Mouse (Mus musculus): ENCODE measurements at regions not wholly inside any gene's neighbourhood (a gene's known extent, or its start where the extent isn't known, plus 50 kb on each side); places are given as distances from the start of the nearest gene placed in this dataset.
A peak's percentile ranks its signal among the peaks of the same experiment; 100 is the strongest.
"Not testable (repeated sequence)": the region's sequence is repeated elsewhere in the genome, so short reads cannot be mapped to it uniquely, and the experiment has no call there.

GRCm38 (mm10) chr15:90882349-90882748, 167.4 kb downstream of the Kif21a start:
- H3K36me3 ChIP-seq (ENCODE audit: insufficient read depth, low read length); H3K9me3 ChIP-seq (ENCODE audit: low read length); H3K4me1 ChIP-seq (replicated peaks; ENCODE audit: low read depth, low read length); H3K27me3 ChIP-seq (ENCODE audit: insufficient read depth, low read length); H3K4me3 ChIP-seq (replicated peaks; ENCODE audit: low read length): not testable (repeated sequence)

DNA sequence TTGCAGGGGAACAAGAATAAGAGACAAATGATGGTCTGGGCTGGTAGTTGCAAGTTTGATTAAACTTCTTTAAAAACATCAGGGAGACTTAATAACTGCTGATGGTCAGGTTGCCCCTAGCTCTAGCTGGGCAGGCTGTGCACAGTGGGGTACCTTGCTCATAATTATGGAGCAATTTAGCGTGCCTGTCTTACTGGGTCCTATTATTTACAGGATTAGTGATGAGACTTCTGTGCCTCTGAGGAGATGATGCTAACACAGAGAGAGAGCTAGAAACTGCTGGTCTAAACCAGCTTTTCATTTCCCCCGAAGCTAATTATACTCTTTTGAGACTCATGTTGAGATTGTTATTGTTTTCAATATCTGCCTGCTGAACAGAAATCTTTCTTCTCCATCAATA, 180.3 kb downstream of the Kif21a start:
- TF ChIP-seq POU5F1 (IDR thresholded peaks at IDR 0.05; ENCODE audit: borderline replicate concordance, low read length) (no peak), NANOG (IDR thresholded peaks at IDR 0.05; ENCODE audit: borderline replicate concordance, low read length) (no peak), CTCF (conservative IDR thresholded peaks at IDR 0.05; ENCODE audit: low read length) (no peak)
- Histone ChIP-seq H3K27me3 (ENCODE audit: insufficient read depth, low read length) (no peaks in the 10 kb centered on the region), H3K4me3 (replicated peaks; ENCODE audit: low read length) (no peak overlapping the region), H3K9me3 (ENCODE audit: low read length) (no peaks in the 10 kb centered on the region), H3K36me3 (ENCODE audit: insufficient read depth, low read length) (no peaks in the 10 kb centered on the region), H3K4me1 (replicated peaks; ENCODE audit: low read depth, low read length) (no peaks in the 10 kb centered on the region)

- H3K36me3 ChIP-seq (ENCODE audit: insufficient read depth, low read length); H3K4me1 ChIP-seq (replicated peaks; ENCODE audit: low read depth, low read length); H3K4me3 ChIP-seq (replicated peaks; ENCODE audit: low read length); H3K27me3 ChIP-seq (ENCODE audit: insufficient read depth, low read length); H3K9me3 ChIP-seq (ENCODE audit: low read length): not testable (repeated sequence)
Measured at GRCm38 (mm10) chr15:90853763-90854162, 174.5 kb upstream of the Cpne8 start.

GRCm38 (mm10) chr15:90851991-90852390, 172.8 kb upstream of the Cpne8 start:
- H3K27me3 ChIP-seq (ENCODE audit: insufficient read depth, low read length) = no peaks in the 10 kb centered on the region
- no peak overlapping the region for H3K4me3 ChIP-seq (replicated peaks; ENCODE audit: low read length)
- H3K9me3 ChIP-seq (ENCODE audit: low read length) = no peaks in the 10 kb centered on the region
- no peaks in the 10 kb centered on the region for H3K36me3 ChIP-seq (ENCODE audit: insufficient read depth, low read length)
- TF ChIP-seq CTCF (conservative IDR thresholded peaks at IDR 0.05; ENCODE audit: low read length) (no peak), POU5F1 (IDR thresholded peaks at IDR 0.05; ENCODE audit: borderline replicate concordance, low read length) (no peak), NANOG (IDR thresholded peaks at IDR 0.05; ENCODE audit: borderline replicate concordance, low read length) (no peak)
- H3K4me1 ChIP-seq (replicated peaks; ENCODE audit: low read depth, low read length) = no peaks in the 10 kb centered on the region

- Histone ChIP-seq H3K36me3 (ENCODE audit: insufficient read depth, low read length) (no peaks in the 10 kb centered on the region), H3K9me3 (ENCODE audit: low read length) (no peaks in the 10 kb centered on the region), H3K4me1 (replicated peaks; ENCODE audit: low read depth, low read length) (no peaks in the 10 kb centered on the region), H3K27me3 (ENCODE audit: insufficient read depth, low read length) (no peaks in the 10 kb centered on the region), H3K4me3 (replicated peaks; ENCODE audit: low read length) (no peak overlapping the region)
- TF ChIP-seq CTCF (conservative IDR thresholded peaks at IDR 0.05; ENCODE audit: low read length) (peak; percentile 53), POU5F1 (IDR thresholded peaks at IDR 0.05; ENCODE audit: borderline replicate concordance, low read length) (no peak)
Measured at GRCm38 (mm10) chr15:90841471-90841870, 162.2 kb upstream of the Cpne8 start.

GRCm38 (mm10) chr15:90835586-90835985, 156.4 kb upstream of the Cpne8 start:
- Histone ChIP-seq H3K9me3 (ENCODE audit: low read length) (peaks cover 10% of the 10 kb centered on the region), H3K4me3 (replicated peaks; ENCODE audit: low read length) (no peak overlapping the region), H3K27me3 (ENCODE audit: insufficient read depth, low read length) (no peaks in the 10 kb centered on the region), H3K4me1 (replicated peaks; ENCODE audit: low read depth, low read length) (no peaks in the 10 kb centered on the region), H3K36me3 (ENCODE audit: insufficient read depth, low read length) (no peaks in the 10 kb centered on the region)
- TF ChIP-seq NANOG (IDR thresholded peaks at IDR 0.05; ENCODE audit: borderline replicate concordance, low read length) (no peak), CTCF (conservative IDR thresholded peaks at IDR 0.05; ENCODE audit: low read length) (no peak), POU5F1 (IDR thresholded peaks at IDR 0.05; ENCODE audit: borderline replicate concordance, low read length) (no peak)

GRCm38 (mm10) chr15:90827816-90828215, 148.6 kb upstream of the Cpne8 start:
- no peaks in the 10 kb centered on the region for H3K36me3 ChIP-seq (ENCODE audit: insufficient read depth, low read length)

DNA sequence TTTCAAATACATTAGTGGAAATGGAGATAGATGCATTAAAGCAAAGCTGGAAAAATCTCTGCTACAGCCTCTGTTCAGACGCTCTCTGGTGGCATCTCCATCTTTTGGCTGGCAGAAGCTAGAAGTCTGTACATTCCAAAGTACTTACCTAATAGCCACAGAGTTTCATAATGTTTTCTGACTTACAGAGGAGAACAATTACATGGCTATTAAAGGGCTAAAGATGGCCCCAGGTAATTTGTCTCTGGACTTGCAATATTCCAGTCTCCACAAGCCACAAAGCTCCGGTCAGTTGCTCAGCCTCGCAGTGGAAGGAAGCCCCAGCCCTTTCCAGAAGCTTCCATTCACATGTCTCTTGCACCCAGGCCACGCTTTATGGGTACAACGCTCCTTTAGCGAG, 143.1 kb upstream of the Cpne8 start:
- TF ChIP-seq CTCF (conservative IDR thresholded peaks at IDR 0.05; ENCODE audit: low read length) (no peak), POU5F1 (IDR thresholded peaks at IDR 0.05; ENCODE audit: borderline replicate concordance, low read length) (no peak), NANOG (IDR thresholded peaks at IDR 0.05; ENCODE audit: borderline replicate concordance, low read length) (no peak)

More at GRCm38 (mm10) chr15:90827816-90828215, 148.6 kb upstream of the Cpne8 start:
- peaks cover 10% of the 10 kb centered on the region for H3K9me3 ChIP-seq (ENCODE audit: low read length)
- no peak overlapping the region for H3K4me3 ChIP-seq (replicated peaks; ENCODE audit: low read length)
- TF ChIP-seq POU5F1 (IDR thresholded peaks at IDR 0.05; ENCODE audit: borderline replicate concordance, low read length) = no peak
- no peak for TF ChIP-seq NANOG (IDR thresholded peaks at IDR 0.05; ENCODE audit: borderline replicate concordance, low read length)
- no peak for TF ChIP-seq CTCF (conservative IDR thresholded peaks at IDR 0.05; ENCODE audit: low read length)
- no peaks in the 10 kb centered on the region for H3K4me1 ChIP-seq (replicated peaks; ENCODE audit: low read depth, low read length)
- H3K27me3 ChIP-seq (ENCODE audit: insufficient read depth, low read length) = no peaks in the 10 kb centered on the region

DNA sequence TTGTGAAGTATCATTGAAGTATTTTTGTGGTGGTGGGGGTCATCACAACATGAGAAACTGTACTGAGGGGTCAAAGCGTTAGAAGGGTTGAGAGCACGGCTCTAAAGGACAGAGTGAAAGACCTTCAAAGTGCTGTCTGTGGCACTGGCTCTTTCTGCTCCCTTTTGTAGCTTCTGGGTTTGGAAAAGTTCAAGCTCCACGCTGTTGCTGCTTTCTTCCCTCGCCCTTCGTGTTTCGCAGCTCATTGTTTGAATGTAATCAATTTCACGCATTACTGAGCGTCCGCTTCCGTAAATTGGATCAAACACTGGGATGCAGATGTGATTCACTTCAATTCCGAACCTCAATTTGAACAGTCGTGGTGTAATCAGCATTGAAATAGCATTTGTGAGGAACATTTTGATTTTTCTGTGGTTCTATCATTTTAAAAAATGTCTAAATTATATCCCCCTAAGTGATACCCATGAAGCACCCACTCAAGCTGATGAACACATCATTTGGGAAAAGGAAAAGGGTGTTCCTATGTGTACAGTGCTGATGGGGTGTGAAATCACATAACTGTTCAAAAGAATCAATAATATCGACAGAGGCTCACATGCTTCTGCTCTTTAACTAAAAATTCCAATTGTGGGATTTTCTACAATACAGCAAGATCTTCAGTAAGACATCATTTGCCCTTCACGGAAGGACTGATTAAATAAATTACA, 140.9 kb upstream of the Cpne8 start:
- TF ChIP-seq CTCF (conservative IDR thresholded peaks at IDR 0.05; ENCODE audit: low read length) (no peak), NANOG (IDR thresholded peaks at IDR 0.05; ENCODE audit: borderline replicate concordance, low read length) (no peak), POU5F1 (IDR thresholded peaks at IDR 0.05; ENCODE audit: borderline replicate concordance, low read length) (no peak)
- Histone ChIP-seq H3K27me3 (ENCODE audit: insufficient read depth, low read length) (no peaks in the 10 kb centered on the region), H3K4me1 (replicated peaks; ENCODE audit: low read depth, low read length) (no peaks in the 10 kb centered on the region), H3K4me3 (replicated peaks; ENCODE audit: low read length) (no peak overlapping the region), H3K36me3 (ENCODE audit: insufficient read depth, low read length) (no peaks in the 10 kb centered on the region), H3K9me3 (ENCODE audit: low read length) (no peaks in the 10 kb centered on the region)

More for the DNA sequence above, 143.1 kb upstream of the Cpne8 start:
- H3K4me3 ChIP-seq (replicated peaks; ENCODE audit: low read length) = no peak overlapping the region
- no peaks in the 10 kb centered on the region for H3K27me3 ChIP-seq (ENCODE audit: insufficient read depth, low read length)
- H3K4me1 ChIP-seq (replicated peaks; ENCODE audit: low read depth, low read length) = no peaks in the 10 kb centered on the region
- H3K9me3 ChIP-seq (ENCODE audit: low read length) = no peaks in the 10 kb centered on the region
- no peaks in the 10 kb centered on the region for H3K36me3 ChIP-seq (ENCODE audit: insufficient read depth, low read length)

All from E14TG2a.4 (cell line).